Mouse (Mus musculus) B cell, adult 62 days (primary cell): ENCODE results near the gene Plekhs1. TPM values are rescaled to one million over a fixed set of nuclear protein-coding genes. Genes with fewer than 3 reads are reported as not detected.

Experiments
- total RNA-seq: library from RNA; stranded (reverse); gene quantifications from 4 replicates; pipeline ENCODE4 v1.2.4, GENCODE M21; 2023

Plekhs1 gene
- 1.1 to 3.6 TPM (median 1.9 TPM) in 4 replicates for total RNA-seq

GRCm38 (mm10) chr19:56461522-56462101 is at the start of gene Plekhs1:
Gene Plekhs1, plus strand, starts transcription at chr19:56461640.

Other genes starting within 250 kb of the Plekhs1 start
- gene Habp2, start 174.5 kb upstream of the Plekhs1 start, total RNA-seq = not detected in 4 replicates
- 0.09 to 0.27 TPM (median 0.18 TPM) in 4 replicates for gene Nrap, start 71.6 kb upstream of the Plekhs1 start, total RNA-seq
- gene Casp7, start 64.5 kb upstream of the Plekhs1 start, total RNA-seq = 24.0 to 30.0 TPM (median 28.5 TPM) in 4 replicates
- 3.3 to 6.7 TPM (median 5.0 TPM) in 4 replicates for gene Dclre1a, start 86.6 kb downstream of the Plekhs1 start, total RNA-seq
- gene Nhlrc2, start 86.6 kb downstream of the Plekhs1 start, total RNA-seq = 21.0 to 22.1 TPM (median 21.1 TPM) in 4 replicates